Mouse (Mus musculus) neural tube, embryonic 14.5 days (tissue): ENCODE results near the gene Zbtb48. TPM values are rescaled to one million over a fixed set of nuclear protein-coding genes. Genes with fewer than 3 reads are reported as not detected.

Experiments
- ATAC-seq: fragments of 200-750 bp; cut with Nextera tagmentation; 2 replicates; pipeline ENCODE4 v1.8.0; 2017; ENCODE audit warnings: low read depth, mild to moderate bottlenecking, moderate TSS enrichment, moderate library complexity
- H3K27ac ChIP-seq: fragments of 300-500 bp; sonication (generic); 2 replicates; pipeline ENCODE4 v1.5.1; 2014; ENCODE audit warnings: low read depth, mild to moderate bottlenecking, control low read depth, low read length, moderate library complexity, mixed read lengths
- H3K27me3 ChIP-seq: fragments of 300-500 bp; sonication (generic); 2 replicates; pipeline ENCODE4 v1.6.1; 2014; ENCODE audit warnings: low read length; ENCODE audit not compliant: control insufficient read depth, insufficient read depth
- H3K36me3 ChIP-seq: fragments of 300-500 bp; sonication (generic); 2 replicates; pipeline ENCODE4 v1.6.1; 2014; ENCODE audit warnings: low read length, mixed read lengths; ENCODE audit not compliant: control insufficient read depth, insufficient read depth
- H3K4me1 ChIP-seq: fragments of 300-500 bp; sonication (generic); 2 replicates; pipeline ENCODE4 v1.6.1; 2014; ENCODE audit warnings: low read length; ENCODE audit not compliant: control insufficient read depth, insufficient read depth
- H3K4me2 ChIP-seq: fragments of 300-500 bp; sonication (generic); 2 replicates; pipeline ENCODE4 v1.6.1; 2014; ENCODE audit warnings: mild to moderate bottlenecking, low read depth, low read length, control low read depth
- H3K4me3 ChIP-seq: fragments of 300-500 bp; sonication (generic); 2 replicates; pipeline ENCODE4 v1.5.1; 2014; ENCODE audit warnings: low read depth, low read length, control low read depth, mixed read lengths
- H3K9ac ChIP-seq: fragments of 300-500 bp; sonication (generic); replicated peaks from 2 replicates; pipeline ENCODE4 v1.6.1; 2014; ENCODE audit warnings: low read depth, mild to moderate bottlenecking, control low read depth, low read length, mixed read lengths
- H3K9me3 ChIP-seq: fragments of 300-500 bp; sonication (generic); 2 replicates; pipeline ENCODE4 v1.6.1; 2016; ENCODE audit warnings: low read length; ENCODE audit not compliant: control insufficient read depth
- WGBS: fragments of 180-500 bp; shearing (Covaris S2); extraction: QIAGEN DNeasy Blood & Tissue Kit; methylation state at CpG from one replicate; pipeline ENCODE4 v1.1.7; 2014; 5-methylcytosine and 5-hydroxymethylcytosine counted together
- polyA plus RNA-seq: library from polyadenylated mRNA; unstranded; fragments of >200 nt; fragmentation: Nextera tagmentation; extraction: Ambion mirVana; gene quantifications from 2 replicates; pipeline ENCODE4 v1.2.1, GENCODE M21; 2014

Zbtb48 gene
- polyA plus RNA-seq, 1 experiment from 2014 or later: 16.2 TPM

GRCm38 (mm10) chr4:152020024-152020423 lies 7.4 kb downstream of the Zbtb48 start:
- Histone ChIP-seq H3K27me3 (no peaks in the 10 kb centered on the region), H3K4me3 (no peak overlapping the region), H3K9ac (no peak overlapping the region), H3K4me1 (peaks cover 5% of the 10 kb centered on the region), H3K4me2 (no peak overlapping the region), H3K36me3 (peaks cover 36% of the 10 kb centered on the region), H3K9me3 (no peaks in the 10 kb centered on the region), H3K27ac (no peak overlapping the region)
- 96% methylated on average over 21 of the region's 21 CpGs for WGBS
- ATAC-seq: no peak

GRCm38 (mm10) chr4:152019073-152019472 lies 8.4 kb downstream of the Zbtb48 start:
- Histone ChIP-seq H3K4me3 (no peak overlapping the region), H3K9me3 (no peaks in the 10 kb centered on the region), H3K4me2 (no peak overlapping the region), H3K36me3 (peaks cover 38% of the 10 kb centered on the region), H3K27ac (no peak overlapping the region), H3K27me3 (no peaks in the 10 kb centered on the region), H3K9ac (no peak overlapping the region), H3K4me1 (no peaks in the 10 kb centered on the region)
- no peak for ATAC-seq
- WGBS: 93% methylated on average over 6 of the region's 6 CpGs

GRCm38 (mm10) chr4:152013036-152013813 lies 14.2 kb downstream of the Zbtb48 start:
- Histone ChIP-seq H3K9ac (no peak overlapping the region), H3K9me3 (no peaks in the 10 kb centered on the region), H3K4me3 (no peak overlapping the region), H3K4me2 (no peak overlapping the region), H3K4me1 (peaks cover 17% of the 10 kb centered on the region), H3K27ac (no peak overlapping the region), H3K36me3 (peaks cover 7% of the 10 kb centered on the region; the same call in 1 of the 2 replicates), H3K27me3 (peaks cover 12% of the 10 kb centered on the region)
- WGBS: 87% methylated on average over 12 of the region's 12 CpGs
- ATAC-seq: no peak

- Histone ChIP-seq H3K4me1 (peaks cover 17% of the 10 kb centered on the region), H3K9ac (no peak overlapping the region), H3K27ac (no peak overlapping the region), H3K4me3 (no peak overlapping the region), H3K27me3 (peaks cover 13% of the 10 kb centered on the region), H3K9me3 (no peaks in the 10 kb centered on the region), H3K4me2 (no peak overlapping the region), H3K36me3 (0 out of 2 replicates have a peak, but pooled peaks cover 3% of the 10 kb centered on the region)
- 94% methylated on average over 16 of the region's 16 CpGs for WGBS
- ATAC-seq: no peak
Measured at GRCm38 (mm10) chr4:152012109-152012508, 15.4 kb downstream of the Zbtb48 start.

GRCm38 (mm10) chr4:152011171-152011760 lies 16.2 kb downstream of the Zbtb48 start:
- Histone ChIP-seq H3K4me1 (peaks cover 17% of the 10 kb centered on the region), H3K36me3 (0 out of 2 replicates have a peak, but pooled peaks cover 3% of the 10 kb centered on the region), H3K4me3 (peak overlapping the region; percentile 71; the same call in 1 of the 2 replicates), H3K27ac (no peak overlapping the region), H3K4me2 (peak overlapping the region; percentile 100), H3K27me3 (peaks cover 20% of the 10 kb centered on the region), H3K9me3 (no peaks in the 10 kb centered on the region), H3K9ac (no peak overlapping the region)
- ATAC-seq: no peak
- WGBS: 84% methylated on average over 8 of the region's 8 CpGs

DNA sequence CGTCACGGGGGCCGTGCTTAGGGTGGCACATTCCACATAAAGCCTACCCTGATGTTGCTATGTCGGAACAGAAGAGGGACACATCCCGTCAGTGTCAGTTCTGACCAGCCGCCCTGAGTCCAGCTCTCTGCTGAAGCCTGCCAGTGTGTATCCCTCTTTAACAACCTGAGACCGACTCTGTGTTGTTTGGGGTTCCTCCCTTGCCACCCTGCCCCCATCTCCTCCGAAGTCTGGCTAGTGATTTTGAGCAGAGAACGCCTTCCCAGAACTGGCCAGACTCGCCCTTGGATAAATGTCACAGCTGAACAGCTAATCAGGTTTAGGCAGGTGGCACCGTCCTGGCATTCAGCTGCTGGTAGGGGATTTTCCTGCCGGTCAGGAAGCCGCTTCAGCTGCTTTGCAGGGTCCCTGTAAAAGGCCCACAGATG lies 16.8 kb downstream of the Zbtb48 start:
- no peaks in the 10 kb centered on the region for H3K9me3 ChIP-seq
- 0 out of 2 replicates have a peak, but pooled peaks cover 3% of the 10 kb centered on the region for H3K36me3 ChIP-seq
- peak overlapping the region; percentile 100 for H3K4me2 ChIP-seq
- H3K27me3 ChIP-seq: peaks cover 20% of the 10 kb centered on the region
- H3K4me1 ChIP-seq: peaks cover 17% of the 10 kb centered on the region
- peak overlapping the region; percentile 71 for H3K4me3 ChIP-seq
- WGBS: 17% methylated on average over 13 of the region's 13 CpGs
- no peak overlapping the region for H3K9ac ChIP-seq
- no peak for ATAC-seq
- no peak overlapping the region for H3K27ac ChIP-seq

- H3K4me3 ChIP-seq: peak overlapping the region; percentile 71
- no peak overlapping the region for H3K9ac ChIP-seq
- no peak for ATAC-seq
- 3% methylated on average over 10 of the region's 10 CpGs for WGBS
- peaks cover 20% of the 10 kb centered on the region for H3K27me3 ChIP-seq
- H3K4me1 ChIP-seq: peaks cover 17% of the 10 kb centered on the region
- H3K4me2 ChIP-seq: peak overlapping the region; percentile 100
- no peaks in the 10 kb centered on the region for H3K9me3 ChIP-seq
- 0 out of 2 replicates have a peak, but pooled peaks cover 3% of the 10 kb centered on the region for H3K36me3 ChIP-seq
- H3K27ac ChIP-seq: no peak overlapping the region
Measured at GRCm38 (mm10) chr4:152010091-152010706, 17.3 kb downstream of the Zbtb48 start.

DNA sequence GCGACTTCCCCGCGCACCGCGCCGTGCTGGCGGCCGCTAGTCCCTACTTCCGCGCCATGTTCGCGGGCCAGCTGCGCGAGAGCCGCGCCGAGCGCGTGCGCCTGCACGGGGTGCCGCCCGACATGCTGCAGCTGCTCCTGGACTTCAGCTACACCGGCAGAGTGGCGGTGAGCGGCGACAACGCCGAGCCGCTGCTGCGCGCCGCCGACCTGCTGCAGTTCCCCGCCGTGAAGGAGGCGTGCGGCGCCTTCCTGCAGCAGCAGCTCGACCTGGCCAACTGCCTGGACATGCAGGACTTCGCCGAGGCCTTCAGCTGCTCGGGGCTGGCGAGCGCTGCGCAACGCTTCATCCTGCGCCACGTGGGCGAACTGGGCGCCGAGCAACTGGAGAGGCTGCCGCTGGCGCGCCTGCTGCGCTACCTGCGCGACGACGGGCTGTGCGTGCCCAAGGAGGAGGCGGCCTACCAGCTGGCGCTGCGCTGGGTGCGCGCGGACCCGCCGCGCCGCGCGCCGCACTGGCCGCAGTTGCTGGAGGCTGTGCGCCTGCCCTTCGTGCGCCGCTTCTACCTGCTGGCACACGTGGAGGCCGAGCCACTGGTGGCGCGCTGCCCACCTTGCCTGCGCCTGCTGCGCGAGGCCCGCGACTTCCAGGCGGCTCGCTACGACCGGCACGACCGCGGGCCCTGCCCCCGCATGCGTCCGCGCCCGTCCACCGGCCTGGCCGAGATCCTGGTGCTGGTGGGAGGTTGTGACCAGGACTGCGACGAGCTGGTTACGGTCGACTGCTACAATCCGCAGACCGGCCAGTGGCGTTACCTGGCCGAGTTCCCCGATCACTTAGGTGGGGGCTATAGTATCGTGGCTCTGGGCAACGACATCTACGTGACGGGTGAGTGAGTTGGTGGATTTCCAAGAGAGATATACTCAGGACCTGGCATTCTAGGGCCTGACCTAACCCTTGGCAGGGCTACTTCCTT lies 18.1 kb downstream of the Zbtb48 start:
- Histone ChIP-seq H3K4me1 (peaks cover 17% of the 10 kb centered on the region), H3K9ac (peak overlapping the region; percentile 67), H3K4me3 (peak overlapping the region; percentile 71), H3K27me3 (peaks cover 20% of the 10 kb centered on the region), H3K9me3 (no peaks in the 10 kb centered on the region), H3K27ac (peak overlapping the region; percentile 71), H3K36me3 (0 out of 2 replicates have a peak, but pooled peaks cover 3% of the 10 kb centered on the region), H3K4me2 (peak overlapping the region; percentile 100)
- WGBS: under 1% methylated on average over 115 of the region's 115 CpGs
- peak; percentile 78 for ATAC-seq
